Mouse (Mus musculus) ES-E14 (cell line): ENCODE measurements at regions not wholly inside any gene's neighbourhood (a gene's known extent, or its start where the extent isn't known, plus 50 kb on each side); places are given as distances from the start of the nearest gene placed in this dataset.

Experiments
- DNase-seq: peaks from one replicate; pipeline ENCODE4 v3.0.0-alpha.2; 2013; ENCODE audit warnings: low read depth, low spot score
- H3K27ac ChIP-seq: 2 replicates; pipeline ENCODE4 v1.5.1; 2012; ENCODE audit warnings: low read depth, mild to moderate bottlenecking, low read length, moderate library complexity, mixed read lengths; ENCODE audit not compliant: poor library complexity, insufficient read depth, severe bottlenecking
- H3K36me3 ChIP-seq: 2 replicates; pipeline ENCODE4 v1.6.1; 2012; ENCODE audit warnings: mild to moderate bottlenecking, low read length, moderate library complexity, mixed read lengths; ENCODE audit not compliant: control insufficient read depth, poor library complexity, insufficient read depth, severe bottlenecking
- H3K4me1 ChIP-seq, 2 experiments: fragments of 150-350 bp in 1 of 2; sonication (generic) in 1 of 2; 2 replicates each; pipeline ENCODE4 v1.6.1; 2012; ENCODE audit warnings: low read length in 2 of 2, mild to moderate bottlenecking in 1 of 2, mixed read lengths in 1 of 2; ENCODE audit not compliant: control insufficient read depth in 2 of 2, insufficient read depth in 2 of 2, poor library complexity in 1 of 2
- H3K4me3 ChIP-seq, 2 experiments: fragments of 150-350 bp in 1 of 2; sonication (generic) in 1 of 2; 2 replicates each; pipeline ENCODE4 v1.5.1; 2012; ENCODE audit warnings: low read length in 2 of 2, low read depth in 1 of 2, mild to moderate bottlenecking in 1 of 2, mixed read lengths in 1 of 2; ENCODE audit not compliant: insufficient read depth in 1 of 2, poor library complexity in 1 of 2, severe bottlenecking in 1 of 2
- H3K9ac ChIP-seq: 2 replicates; pipeline ENCODE4 v1.6.1; 2012; ENCODE audit warnings: low read depth, mild to moderate bottlenecking, low read length, mixed read lengths; ENCODE audit not compliant: poor library complexity, insufficient read depth, severe bottlenecking
- H3K9me3 ChIP-seq: fragments of 150-350 bp; sonication (generic); 2 replicates; pipeline ENCODE4 v1.6.1; 2012; ENCODE audit warnings: low read depth, mild to moderate bottlenecking, low read length; ENCODE audit not compliant: control insufficient read depth, insufficient read depth
- CHD2 ChIP-seq: IDR thresholded peaks from 2 replicates; pipeline ENCODE4 v1.6.1; 2014; ENCODE audit warnings: mild to moderate bottlenecking, low read depth, low read length, inconsistent platforms
- HCFC1 ChIP-seq: IDR thresholded peaks from 2 replicates; pipeline ENCODE4 v1.6.1; 2012; ENCODE audit warnings: low read length, inconsistent platforms, borderline replicate concordance; ENCODE audit not compliant: insufficient read depth
- MAFK ChIP-seq: IDR thresholded peaks from 2 replicates; pipeline ENCODE4 v1.6.1; 2014; ENCODE audit warnings: mild to moderate bottlenecking, low read depth, low read length, inconsistent platforms; ENCODE audit not compliant: insufficient read depth
- ZC3H11A ChIP-seq: IDR thresholded peaks from 2 replicates; pipeline ENCODE4 v1.6.1; 2012; ENCODE audit warnings: low read depth, mild to moderate bottlenecking, inconsistent platforms, low read length, borderline replicate concordance
- ZNF384 ChIP-seq: IDR thresholded peaks from 2 replicates; pipeline ENCODE4 v1.6.1; 2012; ENCODE audit warnings: low read depth, low read length, inconsistent platforms
- in situ Hi-C, 2 experiments: fragments of 600-800 bp; cut with MboI; formaldehyde crosslinking; loops; one replicate each; pipeline ENCODE4 v1.15.1; 2025; ENCODE audit warnings: low sequenced_read_pairs in 2 of 2, inconsistent platforms in 1 of 2; ENCODE audit not compliant: unreplicated experiment in 2 of 2

DNA sequence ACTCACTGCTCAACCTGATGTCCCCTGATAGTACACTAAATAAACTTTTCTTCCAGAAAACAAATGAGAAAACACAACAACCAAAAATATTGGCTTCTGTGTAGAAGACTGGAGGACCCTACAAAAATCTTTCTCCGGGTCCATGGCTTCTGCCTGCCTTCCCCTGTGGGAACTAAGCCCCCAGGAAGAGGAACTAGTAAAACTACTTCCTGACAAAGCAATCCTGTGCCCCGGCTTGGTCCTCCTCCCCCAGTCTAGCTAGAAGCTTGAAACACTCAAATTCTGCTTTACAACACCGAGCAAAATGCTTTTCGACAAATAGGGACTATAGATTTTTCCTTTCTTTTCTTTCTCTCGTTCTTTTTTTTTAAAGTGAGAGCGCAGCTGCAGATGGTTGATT, 51.3 kb upstream of the Mki67 start:
- DNase-seq, result no peak
- no peaks in the 10 kb centered on the region for H3K9me3 ChIP-seq

DNA sequence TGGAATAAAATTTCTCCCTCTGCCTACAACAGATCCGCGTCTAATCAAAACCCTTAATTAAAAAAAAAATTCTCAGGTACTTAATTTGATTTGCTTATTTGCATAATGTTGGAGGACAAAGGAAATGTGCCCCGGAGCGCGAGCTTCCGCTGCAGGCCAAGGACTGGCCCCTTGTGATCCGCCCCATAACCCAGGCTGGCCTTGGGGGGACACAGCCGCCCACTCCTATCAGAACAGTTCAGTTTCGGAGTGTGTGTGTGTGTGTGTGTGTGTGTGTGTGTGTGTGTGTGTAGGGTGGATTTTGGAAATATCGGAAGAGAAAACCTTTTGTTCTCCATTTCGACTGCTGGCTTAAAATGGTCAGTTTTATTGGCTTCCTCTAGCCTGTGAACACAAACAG, 51.9 kb upstream of the Mki67 start:
- no peak for TF ChIP-seq CHD2
- TF ChIP-seq ZNF384, result no peak
- no peak for TF ChIP-seq ZC3H11A
- TF ChIP-seq HCFC1, result no peak
- no peak for TF ChIP-seq MAFK
- DNase-seq, result no peak
- Histone ChIP-seq H3K4me1 (no peaks in the 10 kb centered on the region), H3K4me3 (no peak overlapping the region), H3K9me3 (no peaks in the 10 kb centered on the region), H3K36me3 (no peaks in the 10 kb centered on the region), H3K9ac (no peak overlapping the region), H3K27ac (no peak overlapping the region)
- in situ Hi-C loops, result no loop called here

More for the DNA sequence above, 51.3 kb upstream of the Mki67 start:
- in situ Hi-C loops, result no loop called here
- H3K27ac ChIP-seq, result no peak overlapping the region
- TF ChIP-seq HCFC1 (no peak), ZC3H11A (no peak), CHD2 (no peak), ZNF384 (no peak), MAFK (no peak)
- H3K36me3 ChIP-seq, result no peaks in the 10 kb centered on the region
- no peak overlapping the region for H3K4me3 ChIP-seq
- no peaks in the 10 kb centered on the region for H3K4me1 ChIP-seq
- no peak overlapping the region for H3K9ac ChIP-seq

DNA sequence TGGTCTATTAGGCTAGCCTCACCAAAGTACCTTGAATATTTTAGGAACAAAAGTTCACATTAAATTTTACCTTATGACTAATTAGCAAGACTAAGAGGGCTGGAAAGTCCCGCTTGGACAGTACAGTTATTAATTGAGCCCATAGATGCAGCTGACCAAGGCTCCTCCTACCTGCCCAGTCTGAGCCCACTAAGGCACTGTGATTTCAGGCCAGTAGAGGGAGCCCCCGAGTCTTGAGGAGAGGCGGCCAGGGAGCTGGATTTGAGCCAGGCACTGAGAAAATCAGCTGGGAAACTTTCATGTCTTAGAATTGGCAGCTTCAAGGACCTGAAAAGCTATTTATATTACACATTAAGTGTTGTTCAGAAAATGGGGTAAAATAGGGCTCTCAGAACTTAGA, 52.4 kb upstream of the Mki67 start:
- Histone ChIP-seq H3K4me1 (no peaks in the 10 kb centered on the region), H3K9ac (no peak overlapping the region), H3K4me3 (no peak overlapping the region), H3K27ac (no peak overlapping the region), H3K9me3 (no peaks in the 10 kb centered on the region), H3K36me3 (no peaks in the 10 kb centered on the region)
- peak; percentile 54 for DNase-seq
- in situ Hi-C loops, result no loop called here
- TF ChIP-seq ZNF384 (no peak), ZC3H11A (no peak), MAFK (no peak), HCFC1 (no peak)

DNA sequence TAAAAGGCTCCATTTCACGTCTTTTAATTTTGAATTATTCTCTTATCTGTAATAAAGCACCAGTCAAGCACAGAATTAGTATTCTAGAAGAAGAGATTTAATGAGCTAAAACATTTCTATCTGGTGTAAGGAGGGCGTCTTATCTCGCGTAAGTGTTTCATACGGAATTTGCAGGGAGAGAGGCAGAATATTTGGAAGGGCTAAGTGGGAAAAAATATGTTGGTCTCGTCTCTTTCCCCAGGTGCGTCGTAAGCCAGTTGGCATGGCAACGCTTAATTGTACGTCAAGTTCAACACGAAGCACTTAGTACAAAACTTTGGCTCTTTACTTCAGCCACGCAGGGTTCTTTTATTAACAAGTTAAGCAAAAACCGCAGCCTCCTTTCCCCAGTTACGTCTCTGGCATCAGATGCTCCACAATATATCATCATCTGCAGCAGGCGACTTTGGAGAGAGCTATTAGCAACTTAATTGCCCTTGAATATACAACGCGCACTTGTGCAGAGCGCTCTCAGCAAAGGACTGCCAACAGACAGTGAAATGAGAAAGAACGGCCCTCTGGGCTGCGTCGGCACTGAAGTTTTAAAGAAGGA, 53.0 kb upstream of the Mki67 start:
- no peak for DNase-seq
- TF ChIP-seq CHD2 (no peak), ZC3H11A (no peak), MAFK (no peak), ZNF384 (no peak), HCFC1 (no peak)
- in situ Hi-C loops, result no loop called here
- Histone ChIP-seq H3K4me1 (no peaks in the 10 kb centered on the region), H3K36me3 (no peaks in the 10 kb centered on the region), H3K9me3 (no peaks in the 10 kb centered on the region), H3K9ac (no peak overlapping the region), H3K27ac (no peak overlapping the region), H3K4me3 (no peak overlapping the region)

DNA sequence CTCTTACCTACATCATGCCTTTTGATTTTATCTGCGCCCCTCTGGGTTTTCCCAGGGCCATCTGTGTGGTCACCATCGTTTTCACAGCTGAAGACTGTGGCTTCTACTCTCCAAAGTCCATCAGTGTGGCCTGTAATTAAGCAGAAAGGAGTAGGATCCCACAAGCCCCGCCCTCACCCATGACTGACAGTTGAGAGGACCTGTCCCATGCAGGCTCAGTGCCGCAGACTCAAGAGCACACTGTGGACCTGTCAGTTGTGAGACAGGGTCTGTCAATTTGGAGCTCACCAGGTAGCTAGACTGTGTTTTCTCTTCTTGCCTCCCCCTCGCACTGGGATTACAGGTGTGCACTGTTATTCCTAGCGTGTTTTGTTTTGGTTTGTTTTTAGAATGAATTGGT, 53.9 kb upstream of the Mki67 start:
- Histone ChIP-seq H3K9ac (no peak overlapping the region), H3K4me3 (peak overlapping the region; percentile 14 to 43; a peak in 2 of 4 replicates), H3K27ac (no peak overlapping the region), H3K4me1 (no peaks in the 10 kb centered on the region), H3K9me3 (no peaks in the 10 kb centered on the region), H3K36me3 (no peaks in the 10 kb centered on the region)
- no peak for DNase-seq
- TF ChIP-seq CHD2 (no peak), ZNF384 (no peak), ZC3H11A (no peak), MAFK (no peak), HCFC1 (no peak)
- in situ Hi-C loops, result no loop called here
